Mouse (Mus musculus) forebrain, embryonic 11.5 days (tissue): ENCODE results near the gene Fam104a. TPM values are rescaled to one million over a fixed set of nuclear protein-coding genes. Genes with fewer than 3 reads are reported as not detected.
"Not testable (repeated sequence)": the region's sequence is repeated elsewhere in the genome, so short reads cannot be mapped to it uniquely, and the experiment has no call there.

ENCODE experiments used
- ATAC-seq: fragments of 200-750 bp; cut with Nextera tagmentation; replicated peaks from 2 replicates; pipeline ENCODE4 v1.8.0; 2017; ENCODE audit warnings: moderate TSS enrichment; ENCODE audit not compliant: low FRiP score
- DNase-seq: peaks from one replicate; pipeline ENCODE4 v3.0.0-alpha.2; 2017; ENCODE audit warnings: low spot score
- H3K27ac ChIP-seq: fragments of 300-500 bp; sonication (generic); 2 replicates; pipeline ENCODE4 v1.5.1; 2014; ENCODE audit warnings: low read depth, low read length
- H3K27me3 ChIP-seq: fragments of 300-500 bp; sonication (generic); 2 replicates; pipeline ENCODE4 v1.6.1; 2014; ENCODE audit warnings: mild to moderate bottlenecking, low read length, mixed read lengths; ENCODE audit not compliant: control insufficient read depth, insufficient read depth
- H3K36me3 ChIP-seq: fragments of 300-500 bp; sonication (generic); 2 replicates; pipeline ENCODE4 v1.6.1; 2014; ENCODE audit warnings: mild to moderate bottlenecking, low read length, moderate library complexity, mixed read lengths; ENCODE audit not compliant: control insufficient read depth, insufficient read depth
- H3K4me1 ChIP-seq: fragments of 300-500 bp; sonication (generic); replicated peaks from 2 replicates; pipeline ENCODE4 v1.6.1; 2014; ENCODE audit warnings: low read length, mixed read lengths; ENCODE audit not compliant: control insufficient read depth, insufficient read depth
- H3K4me2 ChIP-seq: fragments of 300-500 bp; sonication (generic); 2 replicates; pipeline ENCODE4 v1.6.1; 2014; ENCODE audit warnings: low read depth, mild to moderate bottlenecking, low read length, moderate library complexity, mixed read lengths; ENCODE audit not compliant: severe bottlenecking
- H3K4me3 ChIP-seq: fragments of 300-500 bp; sonication (generic); 2 replicates; pipeline ENCODE4 v1.5.1; 2014; ENCODE audit warnings: low read depth, low read length
- H3K9ac ChIP-seq: fragments of 300-500 bp; sonication (generic); 2 replicates; pipeline ENCODE4 v1.6.1; 2014; ENCODE audit warnings: low read length
- H3K9me3 ChIP-seq: fragments of 300-500 bp; sonication (generic); 2 replicates; pipeline ENCODE4 v1.6.1; 2016; ENCODE audit warnings: low read length, mixed read lengths; ENCODE audit not compliant: control insufficient read depth
- WGBS: fragments of 180-500 bp; shearing (Covaris S2); extraction: QIAGEN DNeasy Blood & Tissue Kit; methylation state at CpG from one replicate; pipeline ENCODE4 v1.1.7; 2014; 5-methylcytosine and 5-hydroxymethylcytosine counted together
- polyA plus RNA-seq: library from polyadenylated mRNA; unstranded; fragments of >200 nt; fragmentation: Nextera tagmentation; extraction: Ambion mirVana; gene quantifications from 2 replicates; pipeline ENCODE4 v1.2.1, GENCODE M21; 2014

Fam104a gene
- polyA plus RNA-seq, 1 experiment from 2014 or later: 57.4 TPM

DNA sequence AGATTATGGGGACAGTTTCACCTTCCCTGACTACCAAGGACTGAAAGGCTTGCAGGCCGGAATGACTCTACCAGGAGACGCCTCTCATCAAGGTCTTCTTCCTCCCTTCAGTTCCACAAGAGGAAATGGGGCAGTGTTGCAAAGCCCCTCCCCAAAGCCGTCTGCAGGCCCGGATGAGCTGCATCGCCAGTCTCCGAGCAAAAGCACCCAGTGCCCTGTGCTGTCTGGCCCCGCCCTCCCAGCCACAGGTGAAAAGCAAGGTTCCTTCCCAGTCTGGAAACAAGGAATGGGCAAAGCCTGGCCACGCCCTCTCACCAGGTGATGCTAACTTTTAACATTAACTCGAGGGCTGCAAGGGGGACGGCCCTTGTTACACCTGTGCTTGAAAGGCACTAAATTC lies 17.3 kb downstream of the Fam104a start:
- H3K9ac ChIP-seq: no peak overlapping the region
- no peak for DNase-seq
- no peaks in the 10 kb centered on the region for H3K9me3 ChIP-seq
- no peak overlapping the region for H3K27ac ChIP-seq
- WGBS: 70% methylated on average over 10 of the region's 10 CpGs
- H3K36me3 ChIP-seq: no peaks in the 10 kb centered on the region; the same call in 1 of the 2 replicates
- H3K4me3 ChIP-seq: no peak overlapping the region
- no peak for ATAC-seq
- H3K4me1 ChIP-seq: no peaks in the 10 kb centered on the region
- H3K4me2 ChIP-seq: no peak overlapping the region
- H3K27me3 ChIP-seq: no peaks in the 10 kb centered on the region

DNA sequence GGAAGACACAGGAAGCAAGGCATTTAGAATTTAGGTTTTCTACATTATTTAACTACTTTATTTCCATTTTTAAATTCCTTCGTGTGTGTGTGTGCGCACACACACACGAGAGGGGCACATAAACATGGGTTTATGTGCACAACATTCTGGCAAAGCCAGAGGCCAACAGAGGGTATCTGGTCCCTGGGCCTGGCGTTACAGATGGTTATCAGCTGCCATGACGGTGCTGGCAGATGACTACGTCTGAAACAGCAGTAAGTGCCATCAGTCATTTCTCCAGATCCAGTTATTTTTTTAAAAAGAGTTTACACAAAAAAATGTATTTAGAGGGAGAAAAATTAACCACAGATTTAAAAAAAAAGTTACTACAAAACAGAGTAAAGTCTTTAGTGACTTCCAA lies 17.8 kb downstream of the Fam104a start:
- H3K4me2 ChIP-seq: no peak overlapping the region
- no peak overlapping the region for H3K27ac ChIP-seq
- ATAC-seq: no peak
- H3K36me3 ChIP-seq: peaks cover under 1% of the 10 kb centered on the region; the same call in 1 of the 2 replicates
- H3K4me1 ChIP-seq: no peaks in the 10 kb centered on the region
- no peaks in the 10 kb centered on the region for H3K9me3 ChIP-seq
- no peak overlapping the region for H3K4me3 ChIP-seq
- H3K9ac ChIP-seq: no peak overlapping the region
- no peaks in the 10 kb centered on the region for H3K27me3 ChIP-seq
- 90% methylated on average over 6 of the region's 6 CpGs for WGBS
- no peak for DNase-seq

DNA sequence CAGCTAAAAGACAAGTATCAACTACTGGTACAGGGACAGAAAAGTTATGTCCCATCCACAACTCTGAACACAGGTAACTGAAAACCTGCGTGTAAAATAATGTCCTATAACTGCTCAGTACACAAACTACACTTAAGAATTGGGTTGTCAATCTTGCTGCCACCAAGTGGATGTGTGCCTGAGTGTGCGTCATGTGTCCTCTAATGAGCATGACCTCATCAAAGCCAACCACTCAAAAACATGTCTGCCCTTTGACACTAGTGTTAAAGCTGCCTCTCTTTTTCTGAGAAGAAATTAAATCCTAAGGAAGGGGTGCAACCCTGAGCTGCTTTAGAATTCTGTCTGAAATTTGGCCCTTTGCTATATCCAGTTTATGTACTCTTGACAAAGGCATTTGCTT lies 19.7 kb downstream of the Fam104a start:
- no peaks in the 10 kb centered on the region for H3K27me3 ChIP-seq
- ATAC-seq (no peak), DNase-seq (no peak)
- WGBS: 78% methylated on average over 2 of the region's 2 CpGs
- H3K4me3 ChIP-seq: no peak overlapping the region
- H3K4me2 ChIP-seq: no peak overlapping the region
- no peaks in the 10 kb centered on the region for H3K4me1 ChIP-seq
- no peaks in the 10 kb centered on the region for H3K9me3 ChIP-seq
- H3K9ac ChIP-seq: no peak overlapping the region
- H3K36me3 ChIP-seq: peaks cover 6% of the 10 kb centered on the region
- no peak overlapping the region for H3K27ac ChIP-seq

DNA sequence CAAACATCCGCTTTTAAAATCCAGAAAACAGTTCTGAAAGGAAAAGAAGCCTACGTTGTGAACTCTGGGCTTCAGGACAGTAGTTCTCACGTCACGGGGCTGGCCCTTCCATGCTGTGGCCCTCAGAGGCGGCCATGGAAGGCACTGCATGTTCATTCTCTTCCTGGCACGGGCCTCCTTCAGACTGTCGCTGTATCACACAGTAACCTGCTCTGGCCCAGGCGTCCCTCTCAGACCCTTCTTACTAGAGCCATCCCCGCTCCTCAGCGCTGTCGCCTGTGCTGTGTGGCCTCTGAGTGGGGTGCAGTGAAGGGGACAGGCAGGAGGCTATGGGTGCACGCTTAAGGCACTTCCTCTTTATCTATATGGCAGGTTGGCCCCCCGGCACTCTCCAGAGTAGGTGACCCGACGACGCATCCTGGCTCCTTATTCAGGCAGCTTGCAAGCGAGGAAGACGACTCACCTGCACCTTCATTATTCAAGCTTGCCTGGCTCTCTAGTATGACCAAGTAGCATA lies 22.1 kb downstream of the Fam104a start:
- peak; percentile 46 for DNase-seq
- Histone ChIP-seq H3K4me3 (no peak overlapping the region), H3K9me3 (no peaks in the 10 kb centered on the region), H3K4me1 (no peaks in the 10 kb centered on the region), H3K9ac (no peak overlapping the region), H3K36me3 (peaks cover 10% of the 10 kb centered on the region), H3K27me3 (no peaks in the 10 kb centered on the region), H3K27ac (no peak overlapping the region), H3K4me2 (no peak overlapping the region)
- no peak for ATAC-seq
- 95% methylated on average over 18 of the region's 18 CpGs for WGBS

DNA sequence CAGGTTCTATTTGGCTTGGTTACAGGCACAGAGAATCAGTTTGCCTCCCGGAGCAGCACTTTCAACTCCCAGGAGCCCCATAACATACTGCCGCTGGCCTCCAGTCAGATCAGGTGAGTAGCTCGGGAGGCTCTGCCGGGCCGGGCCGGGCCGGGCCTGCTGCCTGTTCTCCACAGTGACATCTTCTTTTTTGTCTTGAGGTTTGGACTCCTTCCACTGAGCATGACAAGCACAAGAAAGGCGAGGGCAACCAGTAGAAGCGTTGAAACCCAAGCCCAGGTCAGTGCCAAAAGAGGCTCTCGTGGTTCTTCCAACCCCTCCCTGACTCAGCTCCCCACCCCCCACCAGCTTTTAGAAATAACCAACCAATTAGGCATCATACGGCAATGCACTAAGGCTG lies 23.0 kb downstream of the Fam104a start:
- ATAC-seq: no peak
- DNase-seq: no peak
- 95% methylated on average over 11 of the region's 11 CpGs for WGBS

DNA sequence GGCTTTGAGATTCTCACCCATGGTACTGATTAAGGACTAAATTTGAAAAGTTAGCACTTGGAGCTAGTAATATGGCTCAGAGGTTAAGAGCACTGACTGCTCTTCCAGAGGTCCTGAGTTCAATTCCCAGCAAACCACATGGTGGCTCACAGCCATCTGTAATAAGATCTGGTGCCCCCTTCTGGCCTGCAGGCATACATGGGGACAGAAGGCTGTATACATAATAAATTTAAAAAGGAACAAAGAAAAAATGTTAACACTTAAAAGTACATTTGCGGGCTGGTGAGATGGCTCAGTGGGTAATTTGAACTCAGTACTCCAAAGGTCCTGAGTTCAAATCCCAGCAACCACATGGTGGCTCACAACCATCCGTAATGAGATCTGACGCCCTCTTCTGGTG lies 23.7 kb downstream of the Fam104a start:
- H3K4me1 ChIP-seq, H3K27me3 ChIP-seq, H3K27ac ChIP-seq, H3K9me3 ChIP-seq, H3K4me3 ChIP-seq, H3K9ac ChIP-seq, H3K4me2 ChIP-seq, ATAC-seq, DNase-seq: not testable (repeated sequence)
- WGBS: 95% methylated on average over 3 of the region's 3 CpGs
- peaks cover 17% of the 10 kb centered on the region for H3K36me3 ChIP-seq

More for the DNA sequence above, 23.0 kb downstream of the Fam104a start:
- Histone ChIP-seq H3K4me3 (no peak overlapping the region), H3K9ac (no peak overlapping the region), H3K27ac (no peak overlapping the region), H3K27me3 (no peaks in the 10 kb centered on the region), H3K9me3 (no peaks in the 10 kb centered on the region), H3K36me3 (peaks cover 17% of the 10 kb centered on the region), H3K4me1 (no peaks in the 10 kb centered on the region), H3K4me2 (no peak overlapping the region)

DNA sequence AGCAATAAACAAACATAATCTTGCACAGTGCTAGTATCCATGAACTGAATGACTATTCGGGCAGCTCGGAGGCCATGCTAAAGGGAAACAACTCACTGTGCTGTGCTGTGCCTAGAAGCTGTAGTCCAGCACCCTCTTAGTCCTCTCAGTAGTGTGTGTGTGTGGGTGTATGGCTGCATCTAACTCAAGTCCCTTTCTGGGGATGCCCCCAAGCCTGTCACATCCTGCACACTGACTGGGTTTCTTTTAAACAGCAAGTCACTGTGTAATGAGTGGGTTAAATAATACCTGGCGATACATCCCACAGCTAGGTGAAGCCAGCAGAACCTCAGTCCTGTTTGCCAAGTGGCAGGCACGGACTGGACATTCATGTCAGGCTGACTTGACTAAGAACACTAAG lies 25.2 kb downstream of the Fam104a start:
- H3K27ac ChIP-seq: no peak overlapping the region

DNA sequence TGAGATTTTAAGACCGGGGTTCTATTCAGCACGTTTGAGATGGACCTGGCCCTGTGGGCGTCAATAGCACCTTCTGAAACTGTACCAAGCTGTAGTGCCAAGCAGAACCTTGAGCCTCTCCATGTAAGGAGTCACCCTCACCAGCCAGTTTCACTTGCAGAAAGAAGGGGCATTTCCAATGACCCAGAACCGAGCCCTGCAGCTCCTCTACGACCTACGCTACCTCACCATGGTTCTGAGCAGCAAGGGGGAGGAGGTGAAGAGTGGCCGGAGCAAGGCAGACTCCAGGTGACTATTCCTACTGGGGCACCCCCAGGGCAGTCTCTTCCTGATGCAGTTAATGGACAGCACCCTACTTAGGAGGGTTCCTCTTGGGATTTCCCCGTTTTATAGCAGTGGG lies 25.6 kb downstream of the Fam104a start:
- Histone ChIP-seq H3K9ac (no peak overlapping the region), H3K27ac (no peak overlapping the region), H3K4me1 (no peaks in the 10 kb centered on the region), H3K4me3 (no peak overlapping the region), H3K4me2 (no peak overlapping the region), H3K27me3 (no peaks in the 10 kb centered on the region), H3K9me3 (no peaks in the 10 kb centered on the region), H3K36me3 (peaks cover 27% of the 10 kb centered on the region)
- 87% methylated on average over 8 of the region's 8 CpGs for WGBS
- ATAC-seq (no peak), DNase-seq (no peak)

More for the DNA sequence above, 25.2 kb downstream of the Fam104a start:
- 96% methylated on average over 4 of the region's 4 CpGs for WGBS
- Histone ChIP-seq H3K36me3 (peaks cover 26% of the 10 kb centered on the region), H3K4me3 (no peak overlapping the region), H3K9ac (no peak overlapping the region), H3K9me3 (no peaks in the 10 kb centered on the region), H3K27me3 (no peaks in the 10 kb centered on the region), H3K4me1 (no peaks in the 10 kb centered on the region), H3K4me2 (no peak overlapping the region)
- ATAC-seq: no peak
- peak; percentile 49 for DNase-seq

DNA sequence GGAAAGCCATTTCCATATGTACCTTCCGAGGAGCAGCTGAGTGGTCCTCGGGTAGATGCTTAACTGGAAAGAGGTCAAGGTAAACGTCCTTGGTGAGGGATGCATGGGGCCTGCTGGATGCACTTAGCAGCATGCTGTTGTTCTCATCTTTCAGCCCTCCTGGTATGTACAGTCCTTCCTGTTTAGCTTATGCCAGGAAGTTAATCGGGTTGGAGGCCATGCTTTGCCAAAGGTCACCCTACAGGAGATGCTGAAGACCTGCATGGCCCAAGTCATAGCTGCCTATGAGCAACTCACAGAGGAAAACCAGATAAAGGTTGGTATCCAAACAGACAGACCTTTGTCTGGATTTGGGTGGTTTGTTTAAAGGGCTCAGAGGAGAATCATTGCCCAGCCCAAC lies 26.7 kb downstream of the Fam104a start:
- H3K9me3 ChIP-seq: no peaks in the 10 kb centered on the region
- peaks cover 27% of the 10 kb centered on the region for H3K36me3 ChIP-seq
- no peaks in the 10 kb centered on the region for H3K4me1 ChIP-seq
- H3K9ac ChIP-seq: no peak overlapping the region
- no peak overlapping the region for H3K4me2 ChIP-seq
- H3K4me3 ChIP-seq: no peak overlapping the region
- 72% methylated on average over 4 of the region's 4 CpGs for WGBS
- no peaks in the 10 kb centered on the region for H3K27me3 ChIP-seq
- peak; percentile 47 for DNase-seq
- no peak overlapping the region for H3K27ac ChIP-seq
- no peak for ATAC-seq
